Mouse (Mus musculus) thymus, adult 18-20 months (tissue): ENCODE measurements around the gene Rnf111.
"Not testable (repeated sequence)": the region's sequence is repeated elsewhere in the genome, so short reads cannot be mapped to it uniquely, and the experiment has no call there.

Experiments
- DNase-seq, 2 experiments: peaks; one replicate each; pipeline ENCODE4 v3.0.0; 2022; ENCODE audit warnings: mixed read lengths in 2 of 2

Gene Rnf111

DNA sequence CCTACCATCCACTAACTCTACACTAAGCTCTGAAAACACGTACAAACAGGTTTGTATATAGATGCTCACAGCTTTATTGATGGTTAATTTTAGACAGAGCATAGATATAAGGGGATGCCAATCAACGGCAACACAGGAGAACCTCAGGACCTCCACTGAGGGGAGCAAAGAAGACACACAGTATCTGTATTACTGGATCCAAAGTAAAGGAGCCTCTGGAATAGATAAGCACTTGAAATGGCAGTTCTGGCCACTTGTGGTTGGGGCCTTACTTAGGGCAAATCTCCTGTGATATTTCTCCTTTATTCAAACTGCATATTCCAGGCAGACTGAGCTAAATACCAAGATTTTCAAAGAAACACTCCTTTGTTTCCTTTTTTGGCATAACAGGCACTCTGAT lies 10.5 kb downstream of the Rnf111 start:
- no peak for DNase-seq

DNA sequence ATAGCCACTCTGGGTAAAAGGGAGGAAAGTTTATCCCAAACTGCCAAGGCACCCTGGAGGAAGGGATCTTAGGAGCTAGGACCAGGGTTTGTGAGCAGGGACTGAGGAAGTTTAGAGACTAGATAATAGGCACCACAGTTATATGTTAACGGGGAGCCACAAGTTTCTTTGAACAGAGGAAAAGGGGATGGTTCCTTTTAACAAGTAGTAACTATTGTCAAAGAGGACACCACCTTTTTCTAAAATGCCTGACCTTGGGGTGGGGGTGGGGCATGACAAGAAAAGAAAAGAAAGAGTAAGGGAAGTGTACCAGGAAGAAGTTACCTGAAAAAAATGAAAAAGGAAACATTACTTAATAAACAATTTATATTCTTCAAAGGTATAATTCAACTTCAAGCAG lies 12.3 kb downstream of the Rnf111 start:
- no peak for DNase-seq

DNA sequence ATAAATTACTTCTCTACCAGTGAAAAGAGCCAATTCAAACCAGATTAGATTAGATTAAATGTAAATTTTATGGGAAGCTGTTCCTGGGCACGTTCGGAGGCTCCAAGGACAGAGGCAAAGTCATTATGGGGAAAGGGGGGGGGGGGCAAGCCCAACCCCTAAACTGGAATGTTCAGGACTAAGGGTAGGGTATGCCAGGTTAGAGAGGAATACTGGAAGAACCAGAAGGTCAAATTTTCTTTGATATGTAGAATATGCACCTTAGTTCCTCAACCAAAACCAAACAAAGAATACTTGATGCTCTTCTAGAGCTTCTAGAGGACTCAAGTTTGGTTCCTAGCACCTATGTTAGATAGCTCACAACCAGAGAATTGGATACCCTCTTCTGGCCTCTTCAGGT lies 16.1 kb downstream of the Rnf111 start:
- no peak for DNase-seq

DNA sequence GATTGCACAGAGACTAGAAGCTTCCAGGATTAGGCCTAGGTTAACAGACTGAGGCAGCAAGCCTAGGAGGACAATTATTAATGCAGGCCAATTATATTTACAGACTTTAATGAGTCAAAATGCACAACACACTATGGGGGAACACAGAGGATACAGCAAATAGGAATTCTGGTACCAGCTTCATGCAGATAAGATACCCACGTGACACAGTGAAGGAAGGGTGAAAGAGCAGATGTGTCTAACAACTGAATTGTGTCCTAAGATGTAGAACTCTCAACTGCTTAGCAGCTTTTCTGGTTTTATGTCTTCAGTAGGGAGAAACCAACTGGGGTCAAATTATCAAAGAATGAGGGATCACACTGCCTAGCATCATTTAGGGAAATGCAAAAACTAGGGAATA lies 17.7 kb downstream of the Rnf111 start:
- DNase-seq: no peak

DNA sequence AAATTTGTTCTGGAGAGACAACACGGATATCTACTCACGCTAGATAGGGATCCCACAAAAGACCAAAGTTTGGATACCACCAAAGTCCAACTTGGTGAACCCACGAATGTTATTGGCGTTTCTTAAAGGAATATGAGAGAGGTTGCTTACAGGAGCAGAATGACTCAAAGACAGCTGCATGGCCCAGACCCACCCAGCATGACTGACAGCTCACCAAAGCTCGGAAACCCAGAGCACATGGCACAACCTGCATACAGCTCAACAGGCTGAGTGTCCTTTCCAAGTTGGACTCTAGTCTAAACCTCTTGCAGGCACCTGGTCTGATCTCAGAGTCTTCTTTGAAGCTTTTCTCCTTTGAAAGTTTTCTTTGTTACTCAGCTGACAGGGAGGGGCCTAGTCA lies 20.0 kb downstream of the Rnf111 start:
- DNase-seq: no peak

DNA sequence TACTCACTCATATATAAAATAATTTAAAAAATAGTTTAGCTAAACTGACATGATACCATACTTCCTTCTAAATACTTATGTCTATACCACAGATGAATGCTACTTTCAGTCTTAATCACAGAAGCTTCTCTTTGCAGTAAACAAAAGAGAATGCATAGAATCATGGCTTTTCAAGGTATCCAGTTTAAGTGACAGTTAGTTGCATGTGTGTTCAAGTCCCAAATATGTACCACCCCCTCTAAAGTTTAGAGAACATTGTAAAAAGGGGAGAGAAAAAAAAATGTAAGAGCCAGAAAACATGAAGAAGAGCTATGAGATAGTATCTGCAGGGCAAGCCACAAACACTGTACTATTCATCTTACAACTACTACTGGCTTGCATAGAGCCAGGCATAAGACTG lies 21.7 kb downstream of the Rnf111 start:
- no peak for DNase-seq

DNA sequence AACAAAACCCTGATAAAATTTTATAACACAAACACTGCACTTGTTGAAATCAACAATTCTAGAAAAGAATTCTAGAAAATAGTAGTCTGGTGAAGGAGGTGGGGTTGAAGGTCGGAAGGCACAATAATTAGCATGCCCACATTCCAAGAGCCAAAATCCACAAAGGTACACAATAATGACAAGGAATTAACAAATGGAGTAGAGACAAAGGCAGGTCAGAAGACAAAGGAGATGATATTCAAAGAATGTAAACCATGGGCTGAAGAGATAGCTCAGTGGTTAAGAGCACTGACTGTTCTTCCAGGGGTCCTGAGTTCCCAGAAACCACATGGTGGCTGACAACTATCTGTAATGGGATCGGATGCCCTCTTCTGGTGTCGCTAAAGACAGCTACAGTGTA lies 26.3 kb downstream of the Rnf111 start:
- DNase-seq: no peak

DNA sequence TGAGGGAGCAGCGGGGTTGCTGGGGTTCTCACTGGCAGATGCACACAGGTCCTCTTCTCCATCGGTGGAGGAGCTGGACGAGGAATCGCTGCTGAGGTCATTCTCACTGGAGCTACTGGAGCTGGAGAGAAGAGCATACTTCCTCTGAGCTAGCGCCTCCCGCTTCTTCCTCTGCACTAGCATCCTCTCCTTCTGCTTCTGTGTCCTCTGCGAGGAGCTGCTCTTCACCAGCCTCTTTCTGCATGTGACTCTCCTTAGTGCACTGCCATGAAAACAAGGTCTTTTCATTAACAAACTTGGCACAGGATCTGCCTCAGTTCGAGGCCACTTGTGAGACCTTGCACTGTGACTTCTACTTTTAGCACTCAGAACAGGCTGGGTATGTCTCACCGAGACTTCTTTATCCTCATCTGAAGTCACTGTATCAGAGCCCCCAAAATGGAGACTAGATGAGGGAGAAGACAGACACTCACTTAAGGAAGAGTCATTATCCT lies 27.7 kb downstream of the Rnf111 start:
- DNase-seq: no peak

DNA sequence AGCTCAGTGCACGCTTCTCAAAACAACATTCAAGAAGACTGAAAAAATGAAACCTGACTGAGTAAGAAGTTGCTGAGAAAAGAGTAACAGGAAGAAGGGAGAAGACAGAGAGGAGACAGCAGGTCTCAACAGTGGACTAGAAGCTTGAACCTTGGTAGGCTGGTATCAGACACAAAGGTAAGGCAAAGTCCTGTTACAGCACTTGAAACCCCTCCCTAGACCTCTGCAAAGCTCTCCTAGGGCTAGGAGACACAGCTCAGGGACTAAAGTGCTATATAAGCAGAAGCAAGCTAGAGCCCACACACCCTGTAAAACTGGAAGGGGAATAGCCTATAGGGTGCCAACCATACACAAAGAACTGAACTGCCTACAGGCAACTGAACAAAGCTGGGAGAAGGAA lies 30.1 kb downstream of the Rnf111 start:
- no peak for DNase-seq

DNA sequence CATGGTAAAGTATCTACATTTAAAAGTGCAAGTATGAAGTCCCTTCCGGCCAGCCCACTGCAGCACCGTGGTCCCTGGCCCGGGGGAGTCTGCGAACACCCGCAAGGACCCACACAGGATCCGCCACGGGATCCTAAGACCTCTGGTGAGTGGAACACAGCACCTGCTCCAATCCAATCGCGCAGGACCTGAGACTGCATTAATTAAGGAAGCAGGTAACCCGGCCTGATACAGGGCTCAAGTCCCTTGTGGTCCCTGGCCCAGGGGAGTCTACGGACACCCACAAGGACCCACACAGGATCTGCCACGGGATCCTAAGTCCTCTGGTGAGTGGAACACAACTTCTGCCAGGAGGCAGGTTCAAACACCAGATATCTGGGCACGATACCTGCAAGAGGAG lies 40.4 kb downstream of the Rnf111 start:
- not testable (repeated sequence) for DNase-seq

DNA sequence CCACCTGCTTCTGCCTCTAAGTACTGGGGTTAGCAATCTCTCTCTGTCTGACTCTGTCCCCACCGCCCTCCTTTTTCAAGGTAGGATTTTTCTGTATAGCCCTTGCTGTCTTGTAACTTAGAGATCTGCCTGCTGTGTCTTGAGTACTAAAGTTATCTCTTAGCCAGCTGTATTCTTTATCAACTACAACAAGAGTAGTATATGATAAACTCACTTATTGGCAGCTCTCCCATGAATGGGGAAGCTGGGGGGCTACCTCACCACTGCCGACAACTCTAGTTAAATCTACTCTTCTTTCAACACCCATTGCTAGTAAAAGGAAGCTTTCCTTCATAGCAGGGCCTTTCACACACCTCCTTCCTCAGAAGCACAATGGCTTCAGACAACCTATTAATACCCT lies 51.2 kb downstream of the Rnf111 start:
- DNase-seq: no peak

DNA sequence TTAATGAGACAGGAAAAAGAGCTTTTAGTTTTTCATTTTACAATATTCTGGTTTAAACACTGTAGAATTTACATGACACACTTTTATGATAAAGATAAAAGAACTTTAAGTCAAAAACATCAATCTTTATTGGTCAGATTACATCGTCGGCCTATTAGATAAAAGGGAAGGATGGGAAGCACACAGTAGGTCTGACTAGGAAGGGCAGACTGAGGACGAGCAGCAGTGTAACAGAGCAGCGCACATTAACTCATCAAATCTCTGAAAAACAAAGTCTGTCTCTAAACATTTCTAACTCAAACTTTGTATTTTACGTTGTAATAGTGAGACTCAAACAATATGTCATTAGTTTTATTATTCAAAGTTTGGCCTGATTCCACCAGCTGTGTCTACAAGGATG lies 54.5 kb downstream of the Rnf111 start:
- DNase-seq: no peak

DNA sequence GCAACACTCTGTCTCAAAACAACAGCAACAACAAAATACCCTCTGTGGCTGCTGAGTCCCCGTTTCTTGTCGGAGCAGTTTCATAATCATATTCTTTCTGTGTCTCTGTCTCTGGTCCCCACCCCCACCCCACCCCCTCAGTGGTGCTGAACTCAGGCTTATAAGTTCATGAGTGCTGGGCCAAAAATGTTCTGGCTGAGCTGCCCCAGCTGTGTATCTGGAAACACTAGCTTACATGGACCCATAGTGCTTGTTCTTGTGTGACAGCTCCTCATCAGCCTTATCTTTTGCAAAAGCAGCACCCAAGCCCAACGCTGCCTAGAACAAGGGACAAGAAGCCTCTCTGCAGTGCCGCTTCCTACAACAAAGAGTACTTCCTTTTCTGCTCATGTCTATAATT lies 63.6 kb downstream of the Rnf111 start:
- DNase-seq: no peak

DNA sequence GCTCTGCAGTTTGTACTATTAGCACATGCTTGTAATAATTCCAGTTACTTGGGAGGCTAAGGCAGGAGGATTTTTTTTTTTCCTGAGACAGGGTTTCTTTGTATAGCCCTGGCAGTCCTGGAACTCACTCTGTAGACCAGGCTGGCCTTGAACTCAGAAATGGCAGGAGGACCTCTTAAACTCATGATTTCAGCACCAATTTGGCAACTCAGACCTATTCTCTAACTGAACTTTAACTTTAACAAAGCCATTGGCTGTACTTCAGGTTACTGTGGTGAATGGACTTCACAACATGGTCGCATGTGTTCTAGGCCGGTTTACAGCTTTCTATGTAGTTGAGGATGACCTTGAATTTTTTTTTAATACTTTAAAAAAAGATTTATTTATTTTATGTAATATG lies 80.9 kb downstream of the Rnf111 start:
- DNase-seq: no peak

DNA sequence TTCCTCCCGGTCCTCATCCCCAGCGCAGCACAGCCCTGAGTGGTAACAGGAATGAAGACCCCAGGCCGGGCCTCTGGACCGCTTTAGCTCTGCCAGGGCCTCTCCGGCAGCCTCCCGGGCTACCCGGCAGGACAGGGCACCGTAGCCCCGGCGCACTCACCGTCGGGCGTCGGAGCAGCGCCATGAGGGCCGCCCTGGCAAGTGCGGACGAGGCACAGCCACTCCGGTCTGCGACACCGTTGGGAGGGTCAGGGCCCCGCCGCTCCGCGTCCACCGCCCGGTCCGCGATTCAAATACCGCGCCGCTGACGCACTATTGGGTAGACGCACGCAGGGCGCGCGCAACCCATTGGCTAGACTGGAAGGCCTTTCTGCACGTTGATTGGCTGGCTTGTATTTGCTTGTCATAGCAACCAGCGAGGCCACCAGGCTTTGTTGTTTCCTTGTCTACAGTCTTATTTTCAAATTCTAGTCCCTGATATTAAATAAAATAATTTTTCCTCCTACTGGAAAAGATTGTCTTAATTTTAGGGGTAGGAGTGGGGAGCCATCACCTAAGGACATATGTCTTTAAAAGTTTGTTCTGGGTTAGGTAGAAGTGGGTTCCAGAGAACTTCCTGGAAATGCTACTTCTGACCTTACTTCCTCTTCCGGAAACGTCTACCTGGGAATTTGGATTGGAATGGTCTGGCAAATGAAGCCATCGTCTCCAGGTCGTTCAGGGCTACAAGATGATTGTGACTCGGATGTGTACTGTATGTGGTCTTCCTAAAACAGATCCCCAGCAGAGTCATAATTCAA lies 82.1 kb downstream of the Rnf111 start, which contains the start of gene Ccnb2:
Gene Ccnb2 (minus strand): TSS at position 291 of the 800 bp plus-strand sequence.
- DNase-seq: peak; percentile 73 to 86

DNA sequence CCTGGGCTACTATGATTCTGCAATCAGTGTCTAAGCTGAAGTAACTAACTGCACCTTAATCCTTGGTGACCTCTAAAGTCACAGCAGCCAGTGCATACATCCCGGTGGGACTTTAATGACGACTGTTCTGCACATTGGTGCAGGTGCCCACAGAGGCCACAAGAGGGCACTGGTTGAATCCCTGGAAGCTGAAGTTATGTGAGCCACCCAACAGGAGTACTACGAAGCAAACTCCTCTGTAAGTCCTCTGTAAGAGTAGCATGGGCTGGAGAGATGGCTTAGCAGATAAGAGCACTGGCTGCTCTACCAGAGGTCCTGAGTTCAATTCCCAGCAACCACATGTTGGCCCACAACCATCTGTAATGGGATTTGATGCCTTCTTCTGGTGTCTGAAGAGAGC lies 87.1 kb downstream of the Rnf111 start:
- peak in 1 of 2 experiments; percentile 24 for DNase-seq

DNA sequence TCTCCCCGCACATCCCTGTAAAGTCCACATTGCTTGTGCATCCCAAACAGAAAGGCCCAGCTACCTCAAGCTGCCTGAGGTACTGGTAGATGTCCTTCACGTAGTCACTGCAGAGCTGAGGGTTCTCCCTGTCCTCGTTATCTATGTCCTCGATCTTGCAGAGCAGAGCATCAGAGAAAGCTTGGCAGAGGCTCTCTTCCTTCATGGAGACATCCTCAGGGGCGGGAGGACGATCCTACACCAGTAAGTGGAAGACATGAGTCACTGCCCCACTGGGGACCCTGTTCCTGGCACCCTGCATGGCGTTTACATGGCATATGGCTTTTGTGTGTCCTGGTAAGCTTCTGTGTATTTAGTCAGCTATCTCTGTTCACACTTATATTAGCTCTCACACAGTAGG lies 90.5 kb downstream of the Rnf111 start:
- no peak for DNase-seq

DNA sequence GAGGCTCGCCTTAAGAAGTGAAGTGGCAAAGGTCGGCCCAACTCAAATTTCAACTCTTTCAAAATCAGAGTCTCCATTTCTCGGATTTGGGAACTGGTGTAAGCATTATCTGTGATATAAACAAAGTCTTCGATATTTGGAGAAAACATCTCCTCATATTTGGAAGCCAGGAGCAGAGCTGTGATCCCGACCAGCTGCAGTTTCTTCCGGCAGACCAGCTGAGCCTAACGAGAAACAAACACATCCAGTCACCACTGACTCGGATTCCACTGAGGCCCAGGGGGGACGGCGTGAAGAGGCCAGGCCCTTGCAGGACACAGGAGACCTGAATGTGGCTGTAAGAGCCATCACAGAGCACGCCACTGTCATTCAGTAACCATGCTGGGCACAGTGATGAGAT lies 92.9 kb downstream of the Rnf111 start:
- DNase-seq: no peak

DNA sequence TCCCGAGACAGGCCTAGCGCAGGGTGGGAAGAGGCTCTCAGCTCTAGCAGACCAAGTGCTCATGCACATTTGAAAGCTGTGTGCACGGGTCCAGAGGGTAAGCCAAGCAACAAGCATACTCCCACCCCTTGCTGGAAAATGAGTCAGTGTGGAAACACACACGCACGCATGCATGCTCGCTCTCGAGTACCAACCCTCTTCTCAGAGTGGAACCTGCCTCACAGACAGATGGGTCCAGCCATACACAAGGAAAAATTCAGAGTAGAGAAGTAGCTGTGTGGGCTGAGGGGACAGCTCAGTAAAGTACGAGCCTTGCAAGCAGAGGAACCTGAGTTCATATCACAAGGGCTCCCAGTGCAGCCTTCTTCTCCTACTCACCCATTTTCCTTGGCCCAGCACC lies 93.8 kb downstream of the Rnf111 start:
- DNase-seq: no peak

DNA sequence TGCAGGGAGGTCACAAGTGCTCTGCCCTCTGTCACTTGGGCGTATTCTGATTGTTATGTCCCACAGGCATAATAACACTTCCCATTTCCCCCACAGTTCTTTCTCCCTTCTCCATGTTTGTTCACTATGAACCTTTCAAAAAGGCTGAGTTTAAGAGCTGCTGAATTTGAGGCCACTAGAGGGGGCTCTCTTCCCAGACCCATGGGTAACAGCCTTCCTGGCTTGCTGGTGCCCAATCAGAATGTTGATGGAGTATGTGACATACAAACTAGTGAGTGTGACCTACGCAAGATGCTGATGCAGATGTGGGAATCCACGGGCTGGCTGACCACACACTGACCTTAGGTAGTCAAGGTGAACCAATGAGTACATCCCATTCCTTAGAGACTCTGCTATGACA lies 94.7 kb downstream of the Rnf111 start:
- DNase-seq: no peak

DNA sequence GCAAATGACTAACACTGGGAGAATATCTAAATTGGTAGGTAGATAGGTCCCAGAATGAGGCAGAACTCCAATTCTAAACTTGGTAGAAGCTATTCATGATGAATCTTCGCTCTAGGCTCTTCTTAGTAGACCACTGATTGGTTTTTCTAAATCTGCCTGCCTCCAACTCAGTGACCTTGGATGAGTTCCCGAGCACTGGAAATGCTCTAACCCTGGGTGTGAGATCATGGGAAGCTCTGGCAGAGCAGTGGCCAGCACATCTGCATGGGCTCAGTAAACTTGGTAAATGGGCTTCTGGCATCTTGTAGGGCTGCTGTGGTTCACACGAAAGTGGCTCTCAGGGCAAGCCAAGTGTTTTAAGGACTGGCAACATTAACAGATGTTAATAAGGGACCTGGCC lies 96.9 kb downstream of the Rnf111 start:
- DNase-seq: no peak

DNA sequence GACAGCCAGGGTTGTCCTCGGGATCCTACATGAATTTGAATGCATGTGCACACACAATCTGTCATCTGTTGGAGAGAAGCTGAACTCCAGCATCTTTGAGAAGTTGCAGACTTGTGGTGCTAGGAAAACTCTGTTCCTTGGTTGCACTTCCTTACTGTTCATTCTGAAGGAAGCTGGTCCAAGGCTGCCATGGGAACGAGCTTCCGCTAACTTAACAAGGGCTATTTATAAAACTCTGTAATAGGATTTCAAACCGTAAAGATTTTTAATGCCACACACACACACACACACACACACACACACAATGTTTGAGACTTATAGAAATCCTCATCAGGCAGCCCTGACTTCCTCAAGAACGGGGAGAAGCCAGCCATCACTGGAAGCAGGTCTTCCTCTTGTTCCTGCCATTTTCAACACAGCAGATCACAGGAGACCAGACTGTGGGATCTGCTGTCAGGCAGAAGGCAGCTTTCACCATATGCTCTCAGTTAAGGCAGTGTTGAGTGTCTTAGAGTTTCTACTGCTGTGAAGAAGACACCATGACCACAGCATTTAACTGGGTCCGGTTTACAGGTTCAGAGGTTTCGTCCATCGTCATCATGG lies 101.5 kb downstream of the Rnf111 start:
- no peak for DNase-seq

DNA sequence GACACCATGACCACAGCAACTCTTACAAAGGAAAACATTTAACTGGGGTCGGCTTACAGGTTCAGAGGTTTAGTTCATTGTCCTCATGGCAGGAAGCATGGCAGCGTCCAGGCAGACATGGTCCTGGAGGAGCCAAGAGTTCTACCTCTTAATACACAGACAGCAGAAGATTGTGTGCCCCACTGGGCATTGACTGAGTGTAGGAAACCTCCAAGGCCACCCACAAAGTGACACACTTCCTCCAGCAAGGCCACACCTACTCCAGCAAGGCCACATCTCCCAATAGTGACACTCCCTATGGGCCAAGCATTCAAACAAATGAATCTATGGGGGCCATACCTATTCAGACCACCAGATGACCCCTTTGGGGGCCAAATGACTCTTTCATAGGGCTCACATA lies 107.4 kb downstream of the Rnf111 start:
- DNase-seq: no peak

DNA sequence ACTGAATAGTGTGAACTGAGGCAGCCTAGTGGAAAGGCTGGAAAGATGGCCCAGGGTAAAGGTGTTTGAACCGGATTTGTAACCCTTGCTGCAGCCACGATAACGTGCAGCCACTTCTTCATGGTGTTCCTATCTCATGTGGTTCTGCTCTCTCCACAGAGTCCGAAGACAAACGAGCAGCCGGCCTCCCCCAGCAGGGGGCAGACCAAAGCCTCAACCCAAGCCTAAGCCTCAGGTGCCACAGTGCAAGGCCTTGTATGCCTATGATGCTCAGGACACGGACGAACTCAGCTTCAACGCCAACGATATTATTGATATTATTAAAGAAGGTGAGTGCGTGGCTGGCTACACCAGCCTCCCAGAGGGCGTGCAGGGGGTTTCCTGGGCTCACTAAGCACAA lies 107.9 kb downstream of the Rnf111 start:
- DNase-seq: no peak

DNA sequence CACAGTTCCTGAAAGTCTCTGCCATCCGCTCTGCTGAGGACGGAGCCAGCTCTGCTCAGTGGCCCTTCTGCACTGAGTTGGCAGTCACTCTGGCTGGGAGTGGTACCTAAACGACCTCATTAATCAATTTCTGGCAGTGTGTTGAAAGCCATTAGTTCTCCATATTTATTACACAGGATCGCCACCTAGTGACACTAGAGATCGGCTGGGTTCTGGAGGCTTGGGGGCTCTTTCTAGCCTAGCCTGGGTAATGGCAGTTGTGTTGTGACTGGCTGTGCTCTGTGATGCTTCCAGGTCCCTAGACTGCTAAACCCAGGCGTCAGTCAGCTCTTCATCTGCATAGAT lies 111.0 kb downstream of the Rnf111 start:
- DNase-seq: no peak
